8 mouse cellular contexts compared by ENCODE assay signal in genomic region chr16:85807072-85807471, GRCm38 (mm10). TPM values are rescaled to one million over a fixed set of nuclear protein-coding genes. Genes with fewer than 3 reads are reported as not detected.
DNase-seq lines count a peak whose midpoint lies in the region; TF ChIP-seq lines count a peak whose summit lies in the region.

No protein-coding gene starts in this region.

- peak; percentile 90 for TF ChIP-seq CTCF in gastrocnemius, adult 2 months (IDR thresholded peaks at IDR 0.05)

- H3K4me3 ChIP-seq in gastrocnemius, adult 2 months: peak overlapping the region; percentile 58

- intact Hi-C loops in gastrocnemius, adult 2 months (cut with DNase I): loop anchor here (1.0 kb wide), 3 partner anchors 612 to 1443 kb away; no protein-coding TSS in a partner anchor
- intact Hi-C loops in left cerebral cortex, postnatal 10 days (cut with DNase I): loop anchor here (1.0 to 10.0 kb wide), 5 partner anchors 612 to 1588 kb away; no protein-coding TSS in a partner anchor

- peak overlapping the region; percentile 51 for H3K27ac ChIP-seq in gastrocnemius, adult 2 months

- DNase-seq in gastrocnemius, adult 2 months: peak; percentile 51
- DNase-seq in gastrocnemius, adult 8-10 months (ENCODE audit: low spot score in 2 of 2): no peak
- peak; percentile 19 for DNase-seq in thymus, postnatal 4 days
- no peak for DNase-seq in thymus, postnatal 14 days
- peak; percentile 63 for DNase-seq in gastrocnemius, postnatal 10 days
- DNase-seq in left cerebral cortex, postnatal 10 days (ENCODE audit: extremely low spot score in 1 of 2, low spot score in 2 of 2): peak; percentile 60 to 64
- peak; percentile 68 for DNase-seq in right cerebral cortex, postnatal 4 days
- DNase-seq in ovary, adult 18-20 months (ENCODE audit: low spot score): no peak

RNA-seq across cellular contexts. Expression of gene Adamts1, which starts 4.2 kb away (rescaled TPM):
- 10 to 100 TPM; 17.3 to 24.4 TPM for total RNA-seq in gastrocnemius, adult 2 months (2021)
- 10 to 100 TPM; 20.0 to 27.3 (median 24.0) TPM for total RNA-seq in gastrocnemius, adult 8-10 months (2022)
- 10 to 100 TPM; 15.4 to 19.9 TPM for total RNA-seq in gastrocnemius, postnatal 10 days (2021)
- 1 to 10 TPM; 6.7 to 6.8 TPM for total RNA-seq in left cerebral cortex, postnatal 10 days (2021)

Comparison
In these comparisons a context has a peak if more than half of its experiments do, and no peak if none do; other contexts are left out.
1. DNase-seq: peak in gastrocnemius, adult 2 months (single experiment), thymus, postnatal 4 days (single experiment), gastrocnemius, postnatal 10 days (single experiment), left cerebral cortex, postnatal 10 days (2 of 2) and right cerebral cortex, postnatal 4 days (single experiment); none in gastrocnemius, adult 8-10 months (0 of 2), thymus, postnatal 14 days (single experiment) and ovary, adult 18-20 months (single experiment).